Mouse (Mus musculus): ENCODE data around the gene Sc5d.

- TF ChIP-seq CTCF (IDR thresholded peaks at IDR 0.05; ENCODE audit: insufficient read depth, low read length) (no peak), POLR2A (IDR thresholded peaks at IDR 0.05; ENCODE audit: borderline replicate concordance, extremely low read depth, low read depth, low read length) (no peak)
Observed at GRCm38 (mm10) chr9:42296297-42296922, 32.4 kb upstream of the Sc5d start.

Data from lung, adult 2 months (tissue).